Mouse (Mus musculus) cerebellum, postnatal 25 days (tissue): ENCODE data around the gene Ccno.

Experiments
- DNase-seq, 2 experiments: peaks; one replicate each; pipeline ENCODE4 v3.0.0; 2021; ENCODE audit warnings: mixed read lengths in 2 of 2

The Ccno gene

GRCm38 (mm10) chr13:112987532-112987943, at the start of gene Ccno:
Gene Ccno, plus strand, starts transcription at chr13:112987802.
- DNase-seq, result peak; percentile 82 to 89

- DNase-seq, result no peak
Measured at GRCm38 (mm10) chr13:112938130-112938529, 49.5 kb upstream of the Ccno start.

GRCm38 (mm10) chr13:112941879-112942330, 45.7 kb upstream of the Ccno start:
- DNase-seq, result no peak

- DNase-seq, result peak in 1 of 2 experiments; percentile 16
Measured at GRCm38 (mm10) chr13:112945312-112945711, 42.3 kb upstream of the Ccno start.

- DNase-seq, result no peak
Measured at GRCm38 (mm10) chr13:112945900-112946299, 41.7 kb upstream of the Ccno start.

- no peak for DNase-seq
Measured at GRCm38 (mm10) chr13:112954067-112954466, 33.5 kb upstream of the Ccno start.

GRCm38 (mm10) chr13:112963081-112963480, 24.5 kb upstream of the Ccno start:
- DNase-seq, result no peak

- DNase-seq, result no peak
Measured at GRCm38 (mm10) chr13:112964421-112964820, 23.2 kb upstream of the Ccno start.

- no peak for DNase-seq
Measured at GRCm38 (mm10) chr13:112967267-112967666, 20.3 kb upstream of the Ccno start.

GRCm38 (mm10) chr13:112976720-112977119, 10.9 kb upstream of the Ccno start:
- DNase-seq, result no peak

GRCm38 (mm10) chr13:112985605-112986450, 1.8 kb upstream of the Ccno start:
- DNase-seq, result no peak

- DNase-seq, result no peak
Measured at GRCm38 (mm10) chr13:112986451-112986950, 1.1 kb upstream of the Ccno start.

- peak in 1 of 2 experiments; percentile 49 for DNase-seq
Measured at GRCm38 (mm10) chr13:112987991-112988390, 389 bp downstream of the Ccno start.

GRCm38 (mm10) chr13:112988866-112989265, 1.3 kb downstream of the Ccno start:
- peak in 1 of 2 experiments; percentile 14 for DNase-seq

GRCm38 (mm10) chr13:112989541-112989940, 1.9 kb downstream of the Ccno start:
- DNase-seq, result no peak

- no peak for DNase-seq
Measured at GRCm38 (mm10) chr13:112990346-112990745, 2.7 kb downstream of the Ccno start.

GRCm38 (mm10) chr13:112993531-112994152, 6.0 kb downstream of the Ccno start, which contains the start of gene Mcidas:
Gene Mcidas, plus strand, starts transcription at chr13:112993845.
- DNase-seq, result peak; percentile 49 to 64

GRCm38 (mm10) chr13:112994191-112994590, 6.6 kb downstream of the Ccno start:
- DNase-seq, result peak; percentile 75 to 86

GRCm38 (mm10) chr13:112996407-112996806, 8.8 kb downstream of the Ccno start:
- no peak for DNase-seq

GRCm38 (mm10) chr13:112997369-112997768, 9.8 kb downstream of the Ccno start:
- DNase-seq, result no peak

GRCm38 (mm10) chr13:112998427-112999201, 11.0 kb downstream of the Ccno start:
- peak; percentile 40 to 49 for DNase-seq

GRCm38 (mm10) chr13:113000090-113000489, 12.5 kb downstream of the Ccno start:
- no peak for DNase-seq
